ENCODE assay signal across 13 mouse cellular contexts in the genomic region with DNA sequence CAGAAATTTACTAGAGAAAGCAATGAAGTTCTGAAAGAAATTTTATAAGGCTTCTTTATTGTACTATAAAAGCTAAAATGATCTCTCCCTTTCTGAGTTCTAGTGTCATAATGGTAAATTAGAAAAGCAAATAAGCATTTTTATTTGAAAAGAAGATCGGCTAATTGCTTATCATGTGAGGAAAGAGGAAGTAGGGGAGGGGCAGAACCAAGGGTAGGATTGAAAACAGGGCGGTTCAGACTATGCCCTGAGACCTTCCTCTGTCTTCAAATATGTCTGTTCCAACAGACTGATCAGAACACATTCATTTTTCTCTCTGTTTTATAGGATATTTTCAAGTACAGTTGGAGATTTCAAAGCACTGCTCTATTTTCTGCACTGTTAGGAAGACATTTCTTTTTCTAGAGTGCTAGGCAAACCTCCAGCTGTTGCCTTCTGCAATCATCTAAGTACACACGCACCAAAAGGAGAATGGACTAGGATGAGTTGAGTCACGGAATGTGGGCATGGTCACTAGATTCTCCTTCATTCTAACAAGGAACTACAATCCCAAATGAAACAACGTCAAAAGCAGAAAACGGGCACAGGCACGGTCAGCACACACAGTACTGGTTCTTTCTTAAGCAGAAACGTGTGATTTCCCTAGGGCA.
"Had no signal": no experiment of that assay in that cellular context is flagged by ENCODE, and none has a peak within 500 bp of the region (broad histone marks: within the 10 kb centered on the region; RNA-seq: fewer than 3 reads in every experiment).

No protein-coding gene starts in this region.

- H3K36me3 ChIP-seq: limb, embryonic 13.5 days; midbrain, embryonic 12.5 days had no signal

- H3K9ac ChIP-seq: limb, embryonic 13.5 days; liver, embryonic 14.5 days; midbrain, embryonic 12.5 days had no signal

- H3K27ac ChIP-seq: kidney, postnatal 0 days; limb, embryonic 13.5 days; liver, embryonic 14.5 days; midbrain, embryonic 12.5 days had no signal

- H3K4me3 ChIP-seq: limb, embryonic 13.5 days; midbrain, embryonic 12.5 days had no signal

- H3K4me2 ChIP-seq: limb, embryonic 13.5 days; midbrain, embryonic 12.5 days had no signal

- H3K27me3 ChIP-seq: limb, embryonic 13.5 days; midbrain, embryonic 12.5 days had no signal

- H3K4me1 ChIP-seq: limb, embryonic 13.5 days; midbrain, embryonic 12.5 days had no signal

- H3K9me3 ChIP-seq: limb, embryonic 13.5 days; midbrain, embryonic 12.5 days had no signal

- DNase-seq: kidney, adult 11 months; kidney, adult 9 months; kidney, postnatal 36 days; layer of hippocampus, adult 9-11 months; layer of hippocampus, postnatal 36 days; lung, adult 18-20 months; spleen, adult 18-20 months; thymus, adult 2 months; thymus, postnatal 36 days had no signal
